Mouse (Mus musculus): ENCODE results near the gene Dhx8. TPM values are rescaled to one million over a fixed set of nuclear protein-coding genes. Genes with fewer than 3 reads are reported as not detected.
A peak's percentile ranks its signal among the peaks of the same experiment; 100 is the strongest.

Gene Dhx8
- total RNA-seq, 2 experiments from 2014 or later: 23.3 to 26.1 TPM

- ATAC-seq (replicated peaks; ENCODE audit: poor library complexity): no peak
These were observed 877 bp downstream of the Dhx8 start for GRCm38 (mm10) chr11:101733596-101733995.

GRCm38 (mm10) chr11:101756616-101757015 lies 23.9 kb downstream of the Dhx8 start:
- no peak for ATAC-seq (replicated peaks; ENCODE audit: poor library complexity)

GRCm38 (mm10) chr11:101757366-101757765 lies 24.6 kb downstream of the Dhx8 start:
- no peak for ATAC-seq (replicated peaks; ENCODE audit: poor library complexity)

- ATAC-seq (replicated peaks; ENCODE audit: poor library complexity): no peak
These were observed 25.7 kb downstream of the Dhx8 start for GRCm38 (mm10) chr11:101758431-101758830.

- peak; percentile 69 for ATAC-seq (replicated peaks; ENCODE audit: poor library complexity)
These were observed 26.8 kb downstream of the Dhx8 start for GRCm38 (mm10) chr11:101759530-101759929.

- peak; percentile 85 for ATAC-seq (replicated peaks; ENCODE audit: poor library complexity)
These were observed 31.0 kb downstream of the Dhx8 start for GRCm38 (mm10) chr11:101763723-101764122.

DNA sequence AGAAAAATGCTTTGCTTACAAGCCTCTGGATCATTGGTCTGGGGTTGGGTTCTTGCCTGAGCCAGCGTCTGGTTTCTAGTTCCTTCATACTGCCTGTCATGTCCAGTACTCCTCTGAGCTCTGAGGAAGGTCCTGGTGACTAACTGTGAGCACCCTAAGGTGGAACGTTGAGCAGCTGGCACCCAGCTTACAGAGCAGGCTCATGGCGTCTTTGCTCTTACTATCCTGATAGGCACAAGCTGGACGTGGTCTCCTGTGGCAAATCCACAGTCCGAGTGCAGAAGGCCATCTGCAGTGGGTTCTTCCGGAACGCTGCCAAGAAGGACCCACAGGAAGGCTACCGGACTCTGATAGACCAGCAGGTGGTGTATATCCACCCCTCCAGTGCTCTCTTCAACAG lies 31.8 kb downstream of the Dhx8 start:
- no peak for ATAC-seq (replicated peaks; ENCODE audit: poor library complexity)

GRCm38 (mm10) chr11:101767326-101767725 lies 34.6 kb downstream of the Dhx8 start:
- ATAC-seq (replicated peaks; ENCODE audit: poor library complexity): no peak

DNA sequence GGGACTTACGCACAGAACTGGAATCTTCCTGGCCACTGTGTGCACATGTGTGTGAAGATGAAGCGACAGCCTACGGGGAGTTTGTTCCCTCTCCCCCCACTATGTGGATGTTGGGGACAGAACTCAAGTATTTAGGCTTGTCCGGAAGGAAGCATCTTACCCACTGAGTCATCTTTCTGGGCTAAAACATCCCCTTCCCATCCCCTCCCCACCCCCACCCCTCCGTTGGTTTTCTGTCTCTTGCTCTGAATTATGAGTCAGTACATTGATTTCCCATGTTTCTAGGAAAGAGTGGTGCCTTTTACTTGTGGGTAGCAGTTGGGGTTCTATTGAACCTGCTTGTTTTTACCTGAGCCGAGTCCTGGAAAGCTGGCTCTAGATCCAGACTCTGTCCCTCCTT lies 36.0 kb downstream of the Dhx8 start:
- no peak for ATAC-seq (replicated peaks; ENCODE audit: poor library complexity)

- no peak for ATAC-seq (replicated peaks; ENCODE audit: poor library complexity)
These were observed 37.5 kb downstream of the Dhx8 start for GRCm38 (mm10) chr11:101770266-101770665.

GRCm38 (mm10) chr11:101772027-101772426 lies 39.3 kb downstream of the Dhx8 start:
- ATAC-seq (replicated peaks; ENCODE audit: poor library complexity): no peak

GRCm38 (mm10) chr11:101772449-101772848 lies 39.7 kb downstream of the Dhx8 start:
- ATAC-seq (replicated peaks; ENCODE audit: poor library complexity): no peak

- ATAC-seq (replicated peaks; ENCODE audit: poor library complexity): no peak
These were observed 44.1 kb downstream of the Dhx8 start for GRCm38 (mm10) chr11:101776846-101777245.

- no peak for ATAC-seq (replicated peaks; ENCODE audit: poor library complexity)
These were observed 50.4 kb downstream of the Dhx8 start for GRCm38 (mm10) chr11:101783135-101783534.

DNA sequence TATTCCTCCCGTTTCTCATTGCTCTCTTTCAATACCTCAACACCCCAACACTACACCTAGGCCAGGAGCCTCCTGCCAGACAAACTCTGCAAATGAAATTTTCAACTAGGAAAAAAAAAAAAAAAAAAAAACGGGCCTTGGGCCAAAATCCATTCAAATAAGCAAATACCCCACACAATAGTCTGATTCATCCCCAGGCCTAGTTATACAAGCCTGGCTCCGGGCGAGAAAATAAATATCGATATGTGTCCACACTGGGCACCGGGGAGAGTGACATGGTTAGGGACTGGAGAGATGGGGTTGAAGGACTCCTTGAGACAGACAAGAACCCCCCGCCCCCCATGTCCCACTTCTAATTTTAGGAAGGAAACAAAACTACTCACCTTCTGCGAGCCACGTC lies 50.9 kb downstream of the Dhx8 start:
- no peak for ATAC-seq (replicated peaks; ENCODE audit: poor library complexity)

DNA sequence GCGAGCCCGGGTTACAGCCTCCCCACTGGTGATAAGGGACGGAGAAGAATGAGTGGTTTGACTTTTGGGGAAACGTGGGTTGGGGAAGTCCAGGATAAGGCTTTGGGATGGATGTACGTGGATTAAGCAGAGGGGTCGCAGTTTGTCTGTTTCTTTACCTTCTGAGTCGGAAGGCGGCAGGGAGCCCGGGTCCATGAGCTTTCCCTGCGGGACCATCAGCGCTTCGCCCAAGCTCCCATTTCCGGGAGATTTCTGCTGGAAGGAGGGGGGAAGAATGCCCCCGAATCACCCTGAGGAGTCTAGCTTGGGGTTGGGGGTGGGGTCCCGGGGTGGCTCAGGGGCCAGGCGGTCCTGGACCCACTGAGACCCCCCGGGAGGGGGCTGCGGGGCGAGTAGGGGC lies 51.4 kb downstream of the Dhx8 start:
- no peak for ATAC-seq (replicated peaks; ENCODE audit: poor library complexity)

DNA sequence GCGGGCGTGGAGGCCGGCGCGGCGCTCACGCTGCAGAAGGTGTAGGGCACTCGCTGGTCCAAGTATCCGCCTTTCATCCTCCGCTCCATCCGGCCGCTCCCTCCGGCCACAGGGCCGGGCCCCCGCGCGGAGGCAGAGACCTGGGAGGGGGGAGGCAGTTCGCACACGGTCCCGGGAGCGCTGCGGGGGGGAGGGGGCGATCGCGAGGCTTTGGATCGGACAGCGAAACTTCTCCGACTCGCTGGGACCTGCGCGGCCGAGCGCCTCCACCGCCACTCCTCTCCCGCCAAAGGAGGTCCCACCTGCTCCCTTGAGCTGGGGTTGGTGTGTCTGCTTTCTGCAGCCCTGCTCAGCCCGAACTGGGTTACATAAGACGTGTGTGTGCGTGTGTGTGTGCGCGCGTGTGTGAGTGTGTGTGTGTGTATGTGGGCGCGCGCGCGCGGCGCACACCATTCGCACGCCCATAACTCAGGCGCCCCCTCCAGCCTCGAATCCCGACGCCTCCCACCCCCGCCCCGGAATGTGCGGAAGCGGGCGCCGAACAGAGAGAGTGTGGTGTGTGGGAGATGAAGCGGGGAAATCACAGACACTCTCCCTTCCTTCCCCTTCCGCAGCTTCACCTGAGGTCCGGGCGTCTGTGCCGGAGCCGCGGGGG lies 51.9 kb downstream of the Dhx8 start:
- ATAC-seq (replicated peaks; ENCODE audit: poor library complexity): no peak

GRCm38 (mm10) chr11:101785143-101785851 lies 52.6 kb downstream of the Dhx8 start, which contains the start of gene Etv4:
Etv4 (minus strand) TSS chr11:101785371.
- ATAC-seq (replicated peaks; ENCODE audit: poor library complexity): peak; percentile 98

- ATAC-seq (replicated peaks; ENCODE audit: poor library complexity): no peak
These were observed 53.1 kb downstream of the Dhx8 start for GRCm38 (mm10) chr11:101785852-101786205.

GRCm38 (mm10) chr11:101786651-101787050 lies 53.9 kb downstream of the Dhx8 start:
- ATAC-seq (replicated peaks; ENCODE audit: poor library complexity): no peak

DNA sequence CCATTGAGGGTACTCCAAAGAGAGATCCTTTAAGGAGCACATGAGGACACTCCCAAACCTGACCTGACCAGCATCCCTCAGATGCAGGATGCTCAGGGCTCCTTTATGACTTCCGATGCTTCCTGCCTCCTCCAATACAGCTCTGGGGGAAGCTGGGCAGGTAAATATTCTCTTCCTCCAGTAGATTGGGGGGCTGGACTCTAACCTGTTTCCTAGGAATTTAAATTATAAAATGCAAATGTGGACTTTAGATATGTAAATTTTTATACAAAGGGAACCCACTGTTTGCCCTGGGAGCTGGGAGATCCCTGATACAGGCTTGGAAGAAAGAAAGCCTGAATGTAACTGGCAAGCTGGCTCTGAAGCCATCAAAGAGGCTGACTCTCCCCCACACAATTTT lies 54.7 kb downstream of the Dhx8 start:
- ATAC-seq (replicated peaks; ENCODE audit: poor library complexity): no peak

DNA sequence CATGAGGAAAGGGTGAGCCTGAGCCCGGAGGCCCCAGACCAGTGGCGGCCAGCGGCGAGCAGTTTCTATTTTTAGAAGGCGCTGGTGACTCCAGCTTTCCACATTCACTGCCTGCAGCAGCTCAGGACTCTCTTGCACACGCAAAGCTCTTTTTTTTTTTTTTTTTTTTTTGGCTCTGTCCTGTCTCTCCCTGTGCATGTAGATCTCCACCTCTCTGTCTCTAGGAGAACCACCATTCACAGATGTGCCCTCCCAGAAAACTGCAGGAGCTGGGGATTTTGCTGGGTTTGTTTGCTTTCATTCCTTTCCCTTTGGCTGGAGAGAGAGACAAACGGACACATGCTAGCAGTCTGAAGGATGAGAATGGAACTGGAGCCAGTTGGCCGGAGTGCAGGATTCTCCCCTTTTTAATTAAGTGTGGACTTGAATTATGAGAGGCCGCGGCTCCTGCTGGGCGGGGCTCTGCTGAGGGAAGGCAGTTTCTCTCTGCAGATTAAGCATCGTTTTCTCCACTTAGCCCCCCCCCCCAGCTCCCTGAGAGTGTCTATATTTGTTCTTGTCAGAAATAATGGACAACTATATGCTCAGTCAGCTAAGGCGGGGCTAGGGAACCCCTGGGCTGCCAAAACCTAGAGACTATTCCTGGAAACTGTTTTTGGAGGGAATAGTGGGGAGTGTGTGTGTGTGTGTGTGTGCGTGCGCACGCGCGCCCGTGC lies 58.2 kb downstream of the Dhx8 start:
- no peak for ATAC-seq (replicated peaks; ENCODE audit: poor library complexity)
